Mouse (Mus musculus): ENCODE measurements around the gene Stat5b. TPM values are rescaled to one million over a fixed set of nuclear protein-coding genes. Genes with fewer than 3 reads are reported as not detected.
A peak's percentile ranks its signal among the peaks of the same experiment; 100 is the strongest.

The Stat5b gene
- polyA plus RNA-seq (2021) = 26.8 TPM

GRCm38 (mm10) chr11:100850038-100850777 is at the start of gene Stat5b:
Gene Stat5b (minus strand): TSS chr11:100850724.
- peak; percentile 55 for ATAC-seq
- H3K27me3 ChIP-seq = no peaks in the 10 kb centered on the region
- no peak for DNase-seq (ENCODE audit: low read depth, low spot score)
- CTCF ChIA-PET = no interaction called here
- in situ Hi-C loops (cut with MboI; ENCODE audit: low pct_unique_long_range_greater_than_20kb) = no loop called here
- TF ChIP-seq CTCF (IDR thresholded peaks at IDR 0.05) = no peak
- POLR2A ChIA-PET = interaction anchor here (0.6 to 2.0 kb wide), 7 partner anchors 10 to 115 kb away, joined by 3 to 6 read pairs (median 3); no protein-coding TSS in a partner anchor

DNA sequence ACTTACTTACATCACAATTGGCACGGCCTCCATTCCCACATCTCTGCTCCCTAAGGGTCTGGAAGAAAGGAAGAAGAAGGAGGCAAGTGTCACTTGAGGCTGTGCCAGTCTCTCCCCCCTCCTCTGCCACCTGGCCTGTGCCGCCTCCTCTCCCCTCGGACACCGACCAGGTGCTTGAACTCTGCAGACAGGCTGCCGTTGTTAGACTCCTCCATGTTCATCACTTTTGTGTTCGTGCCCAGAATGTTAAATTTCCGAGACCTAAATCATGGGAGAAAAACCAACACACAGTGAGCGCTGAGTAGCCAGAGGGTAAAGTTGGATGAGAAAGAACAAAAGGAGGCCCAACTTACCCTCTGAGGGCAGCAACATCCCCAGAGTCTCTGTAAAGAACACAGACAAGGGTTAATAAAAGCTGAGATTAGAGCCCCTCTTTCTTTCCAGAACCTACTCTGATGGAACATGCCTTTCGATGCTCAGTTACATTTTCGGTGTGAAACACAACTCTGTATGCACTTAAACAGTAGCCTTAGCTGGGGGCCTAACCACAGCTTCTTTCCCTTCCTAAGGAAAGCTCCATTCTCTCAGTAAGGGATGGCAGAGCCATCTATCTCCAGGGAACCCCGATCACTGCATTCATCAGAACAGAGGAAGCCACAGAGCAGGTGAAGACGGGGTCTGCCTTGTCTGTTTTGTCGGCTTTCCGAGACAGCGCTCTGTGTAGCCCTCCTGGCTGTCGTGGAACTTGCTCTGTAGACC is 48.1 kb upstream of the Stat5b start:
- ChIA-PET POLR2A (interaction anchor here (0.6 kb wide), 1 partner anchor 44 kb away, joined by 3 read pairs; no protein-coding TSS in a partner anchor), CTCF (interaction anchor here (0.5 to 1.5 kb wide), 3 partner anchors 9 to 160 kb away, joined by 3 read pairs; no protein-coding TSS in a partner anchor)
- H3K27me3 ChIP-seq = no peaks in the 10 kb centered on the region
- ATAC-seq = no peak
- no peak for TF ChIP-seq CTCF (IDR thresholded peaks at IDR 0.05)
- in situ Hi-C loops (cut with MboI; ENCODE audit: low pct_unique_long_range_greater_than_20kb) = loop anchor here (5.0 kb wide), 1 partner anchor 159 kb away; no protein-coding TSS in a partner anchor
- DNase-seq (ENCODE audit: low read depth, low spot score) = no peak

GRCm38 (mm10) chr11:100897294-100898231 is 47.0 kb upstream of the Stat5b start:
- in situ Hi-C loops (cut with MboI; ENCODE audit: low pct_unique_long_range_greater_than_20kb) = loop anchor here (5.0 kb wide), 1 partner anchor 160 kb away; no protein-coding TSS in a partner anchor
- DNase-seq (ENCODE audit: low read depth, low spot score) (no peak), ATAC-seq (no peak)
- H3K27me3 ChIP-seq = no peaks in the 10 kb centered on the region
- ChIA-PET CTCF (interaction anchor here (1.2 to 1.5 kb wide), 3 partner anchors 10 to 59 kb away, joined by 3 read pairs; no protein-coding TSS in a partner anchor), POLR2A (interaction anchor here (0.5 to 0.6 kb wide), 3 partner anchors 45 to 168 kb away, joined by 3 to 4 read pairs (median 4); no protein-coding TSS in a partner anchor)
- no peak for TF ChIP-seq CTCF (IDR thresholded peaks at IDR 0.05)

- DNase-seq (ENCODE audit: low read depth, low spot score) (no peak), ATAC-seq (no peak)
- ChIA-PET POLR2A (no interaction called here), CTCF (interaction anchor here (1.0 to 1.4 kb wide), 3 partner anchors 13 to 61 kb away, joined by 3 read pairs; no protein-coding TSS in a partner anchor)
- TF ChIP-seq CTCF (IDR thresholded peaks at IDR 0.05) = no peak
- no peaks in the 10 kb centered on the region for H3K27me3 ChIP-seq
- in situ Hi-C loops (cut with MboI; ENCODE audit: low pct_unique_long_range_greater_than_20kb) = loop anchor here (5.0 kb wide), 1 partner anchor 161 kb away; no protein-coding TSS in a partner anchor
Measured at GRCm38 (mm10) chr11:100896078-100896477, 45.6 kb upstream of the Stat5b start.

DNA sequence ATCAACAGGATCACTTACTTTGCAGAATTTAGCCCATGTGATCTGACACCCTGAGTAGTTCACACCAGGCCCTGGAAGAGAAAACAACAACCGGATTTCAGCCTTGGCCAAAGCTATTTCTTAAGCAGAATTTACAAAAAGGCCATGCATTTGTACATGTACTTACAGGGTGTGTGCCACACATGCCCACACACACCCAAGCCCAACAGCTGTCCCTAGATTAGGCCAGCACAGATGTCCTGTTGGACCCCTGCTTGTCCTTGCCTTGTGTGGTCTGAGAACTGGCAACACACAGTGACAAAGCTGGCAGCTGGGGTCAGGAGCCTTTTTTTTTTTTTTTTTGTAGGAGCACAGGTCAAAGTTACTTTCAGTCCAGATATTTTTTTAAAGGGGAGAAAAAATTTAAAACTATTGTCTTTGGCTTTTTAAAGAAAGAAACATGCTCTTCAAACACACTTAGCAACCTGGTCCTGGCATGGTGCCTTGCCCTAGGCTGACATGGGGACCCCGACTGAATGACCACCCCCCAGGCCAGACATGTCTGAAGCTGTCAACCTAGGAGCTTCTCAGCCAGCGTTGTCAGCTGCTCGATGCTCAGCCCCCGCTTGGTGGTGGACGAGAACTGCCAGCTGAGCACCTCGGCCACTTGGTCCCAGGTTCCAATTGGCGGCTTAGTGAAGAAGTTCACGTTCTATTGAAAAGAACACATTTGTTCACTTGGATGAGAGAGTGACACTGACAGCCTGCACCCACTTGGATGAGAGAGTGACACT is 43.8 kb upstream of the Stat5b start:
- ChIA-PET CTCF (interaction anchor here (1.2 to 3.2 kb wide), 5 partner anchors 10 to 163 kb away, joined by 3 to 12 read pairs (median 5); no protein-coding TSS in a partner anchor), POLR2A (interaction anchor here (1.1 to 1.2 kb wide), 2 partner anchors 12 to 45 kb away, joined by 3 read pairs; partner anchors contain the start of gene Stat3)
- ATAC-seq (no peak), DNase-seq (ENCODE audit: low read depth, low spot score) (no peak)
- no peak for TF ChIP-seq CTCF (IDR thresholded peaks at IDR 0.05)
- no peaks in the 10 kb centered on the region for H3K27me3 ChIP-seq
- in situ Hi-C loops (cut with MboI; ENCODE audit: low pct_unique_long_range_greater_than_20kb) = loop anchor here (5.0 kb wide), 1 partner anchor 63 kb away; no protein-coding TSS in a partner anchor

GRCm38 (mm10) chr11:100893482-100893881 is 43.0 kb upstream of the Stat5b start:
- DNase-seq (ENCODE audit: low read depth, low spot score) (peak; percentile 63), ATAC-seq (peak; percentile 63)
- no peaks in the 10 kb centered on the region for H3K27me3 ChIP-seq
- POLR2A ChIA-PET = interaction anchor here (1.1 kb wide), 1 partner anchor 46 kb away, joined by 3 read pairs; the partner anchor contains the start of gene Stat3
- TF ChIP-seq CTCF (IDR thresholded peaks at IDR 0.05) = peak; percentile 100
- in situ Hi-C loops (cut with MboI; ENCODE audit: low pct_unique_long_range_greater_than_20kb) = loop anchor here (5.0 kb wide), 1 partner anchor 64 kb away; no protein-coding TSS in a partner anchor
- CTCF ChIA-PET = interaction anchor here (0.8 to 3.2 kb wide), 7 partner anchors 11 to 164 kb away, joined by 3 to 12 read pairs (median 4); no protein-coding TSS in a partner anchor

GRCm38 (mm10) chr11:100892435-100892834 is 41.9 kb upstream of the Stat5b start:
- in situ Hi-C loops (cut with MboI; ENCODE audit: low pct_unique_long_range_greater_than_20kb) = loop anchor here (5.0 kb wide), 1 partner anchor 65 kb away; no protein-coding TSS in a partner anchor

GRCm38 (mm10) chr11:100891256-100892123 is 41.0 kb upstream of the Stat5b start:
- H3K27me3 ChIP-seq = no peaks in the 10 kb centered on the region
- POLR2A ChIA-PET = no interaction called here
- DNase-seq (ENCODE audit: low read depth, low spot score) (no peak), ATAC-seq (no peak)
- CTCF ChIA-PET = interaction anchor here (1.7 to 3.2 kb wide), 3 partner anchors 10 to 66 kb away, joined by 3 to 12 read pairs (median 4); no protein-coding TSS in a partner anchor
- in situ Hi-C loops (cut with MboI; ENCODE audit: low pct_unique_long_range_greater_than_20kb) = loop anchor here (5.0 kb wide), 1 partner anchor 66 kb away; no protein-coding TSS in a partner anchor
- no peak for TF ChIP-seq CTCF (IDR thresholded peaks at IDR 0.05)

More at GRCm38 (mm10) chr11:100892435-100892834, 41.9 kb upstream of the Stat5b start:
- POLR2A ChIA-PET = interaction anchor here (0.8 kb wide), 1 partner anchor 65 kb away, joined by 3 read pairs; no protein-coding TSS in a partner anchor
- CTCF ChIA-PET = interaction anchor here (1.7 to 3.2 kb wide), 3 partner anchors 11 to 65 kb away, joined by 3 to 12 read pairs (median 4); no protein-coding TSS in a partner anchor
- TF ChIP-seq CTCF (IDR thresholded peaks at IDR 0.05) = no peak
- no peaks in the 10 kb centered on the region for H3K27me3 ChIP-seq
- DNase-seq (ENCODE audit: low read depth, low spot score) = no peak
- ATAC-seq = no peak
